Mouse (Mus musculus) adrenal gland, adult 2 months (tissue): ENCODE measurements around the gene Ttc22. TPM values are rescaled to one million over a fixed set of nuclear protein-coding genes. Genes with fewer than 3 reads are reported as not detected.

ENCODE experiments used
- DNase-seq: peaks from one replicate; pipeline ENCODE4 v3.0.0; 2021
- polyA plus RNA-seq: library from polyadenylated mRNA; depleted of rRNA; stranded (reverse); fragments of >200 nt; gene quantifications from 2 replicates; pipeline ENCODE4 v1.2.3, GENCODE M21; 2012
- total RNA-seq, 2 experiments: library from RNA; stranded (reverse); gene quantifications; 2 replicates each; pipeline ENCODE4 v1.2.3; 2021

Gene Ttc22
- total and polyA plus RNA-seq, 3 experiments: 0.12 TPM; not detected in 2

DNA sequence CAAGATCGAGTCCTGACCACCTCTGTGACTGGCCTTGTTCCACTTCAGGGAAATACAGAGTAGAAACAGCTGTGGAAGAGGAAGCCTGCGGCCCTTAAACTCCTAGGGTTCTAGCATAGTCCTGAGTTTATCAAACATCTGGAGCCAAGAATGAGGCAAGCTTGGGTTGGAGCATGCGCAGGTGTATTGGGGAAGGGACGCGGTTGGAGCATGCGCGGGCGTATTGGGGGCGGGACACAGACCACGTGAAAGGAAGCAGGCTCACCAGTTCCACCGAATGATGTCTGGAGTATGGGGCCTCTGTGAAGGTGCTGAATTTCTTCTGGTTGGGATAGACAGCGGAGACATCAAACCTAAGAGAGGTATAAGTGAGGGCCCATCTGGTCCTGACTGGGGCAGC, 6.6 kb upstream of the Ttc22 start:
- DNase-seq: no peak

DNA sequence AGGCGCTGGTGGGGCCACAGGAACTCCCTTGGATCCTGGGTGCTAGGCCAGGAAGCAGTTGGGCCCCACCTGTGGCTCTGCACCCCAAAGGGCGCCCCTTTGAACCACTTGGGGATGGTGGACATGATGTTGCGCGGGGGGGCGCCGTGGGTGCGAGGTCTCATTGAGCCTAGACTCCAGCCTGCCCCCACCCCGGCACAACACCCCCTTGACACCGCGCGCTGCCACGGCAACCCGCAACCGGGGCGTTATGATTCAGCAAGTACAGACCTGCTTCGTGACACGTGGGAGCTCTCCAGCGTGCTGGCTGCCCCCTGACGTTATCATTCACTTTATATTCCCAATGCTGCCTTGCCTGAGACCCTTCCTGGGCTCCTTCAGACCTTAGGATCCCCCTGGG, 5.2 kb upstream of the Ttc22 start, which contains the start of gene Lexm:
Gene Lexm, minus strand, starts transcription at position 186 of the 400 bp plus-strand sequence.
- DNase-seq: peak; percentile 25

DNA sequence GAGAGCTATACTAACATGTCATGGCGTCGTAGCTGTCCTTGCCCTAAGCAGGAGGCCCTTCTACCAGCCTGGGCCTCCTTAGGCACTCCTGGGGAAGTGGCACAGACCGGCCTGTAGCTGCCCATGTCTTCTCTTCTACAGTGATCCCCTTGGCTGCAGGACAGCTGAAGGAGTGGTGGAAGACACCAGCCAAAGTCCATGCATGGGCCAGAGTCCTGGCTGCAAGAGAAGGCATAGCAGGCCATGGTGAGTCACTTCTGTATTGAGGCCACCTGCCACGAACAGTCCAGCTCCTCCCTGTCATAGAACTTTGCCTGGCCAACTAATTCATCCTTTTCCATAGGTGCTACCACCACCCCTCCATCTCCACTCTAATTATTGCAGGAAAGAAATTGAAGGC, 3.3 kb upstream of the Ttc22 start:
- no peak for DNase-seq

DNA sequence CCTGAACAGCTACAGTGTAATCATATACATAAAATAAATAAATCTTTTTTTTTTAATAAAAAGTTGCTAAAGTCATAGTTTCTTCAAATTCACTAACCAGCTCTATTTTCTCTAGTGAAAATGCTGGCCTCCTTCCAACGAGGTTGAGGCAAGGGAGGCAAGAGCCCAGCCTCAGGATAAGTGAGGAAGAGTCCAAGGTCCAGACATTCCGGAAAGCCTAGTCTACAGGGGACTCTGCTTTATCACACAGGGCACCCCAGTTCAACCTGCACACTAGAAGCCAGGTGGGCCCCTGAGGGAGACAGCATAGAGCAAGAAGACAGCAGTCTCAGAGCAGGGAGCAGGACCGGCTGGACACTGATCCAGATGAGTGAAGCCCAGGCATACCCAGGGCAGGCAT, 804 bp upstream of the Ttc22 start:
- no peak for DNase-seq

DNA sequence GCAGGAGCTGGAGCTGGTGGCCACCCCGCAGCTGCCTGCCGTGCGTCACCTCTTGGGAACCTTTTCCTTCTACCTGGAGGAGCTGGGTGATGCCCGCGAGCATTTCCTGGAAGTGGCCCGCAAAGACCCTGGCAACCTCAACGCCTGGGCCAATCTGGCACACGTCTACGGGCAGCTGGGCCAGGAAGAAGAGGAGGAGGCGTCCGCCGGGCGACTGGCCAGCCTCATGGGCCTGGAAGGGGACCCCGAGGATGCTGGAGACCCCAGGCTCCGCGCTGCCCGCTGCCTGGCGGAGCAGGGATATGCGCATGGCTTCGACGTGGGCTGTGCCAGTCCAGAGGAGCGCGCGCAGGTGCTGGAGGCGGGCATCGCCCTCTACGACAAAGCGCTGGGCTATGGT, 480 bp downstream of the Ttc22 start:
- DNase-seq: no peak

DNA sequence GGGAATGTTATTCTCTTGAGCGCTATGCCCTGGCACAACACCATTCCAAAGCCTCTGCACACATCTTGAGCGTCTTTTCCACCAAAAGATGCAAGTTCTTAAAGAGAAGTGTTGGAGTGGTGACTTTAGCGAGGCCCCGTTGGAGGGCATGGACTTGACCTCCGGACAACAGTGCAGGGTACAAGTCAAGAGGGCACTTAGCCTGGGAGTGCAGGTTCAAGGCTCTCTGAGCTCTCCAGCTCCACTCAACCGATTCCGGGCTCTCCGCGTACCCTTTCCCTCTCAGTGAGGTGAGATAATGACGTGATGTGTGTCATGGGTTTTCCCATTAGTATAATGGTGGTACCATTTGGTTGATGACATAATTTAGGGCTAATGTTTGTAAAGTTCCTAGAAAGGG, 2.0 kb downstream of the Ttc22 start:
- no peak for DNase-seq

DNA sequence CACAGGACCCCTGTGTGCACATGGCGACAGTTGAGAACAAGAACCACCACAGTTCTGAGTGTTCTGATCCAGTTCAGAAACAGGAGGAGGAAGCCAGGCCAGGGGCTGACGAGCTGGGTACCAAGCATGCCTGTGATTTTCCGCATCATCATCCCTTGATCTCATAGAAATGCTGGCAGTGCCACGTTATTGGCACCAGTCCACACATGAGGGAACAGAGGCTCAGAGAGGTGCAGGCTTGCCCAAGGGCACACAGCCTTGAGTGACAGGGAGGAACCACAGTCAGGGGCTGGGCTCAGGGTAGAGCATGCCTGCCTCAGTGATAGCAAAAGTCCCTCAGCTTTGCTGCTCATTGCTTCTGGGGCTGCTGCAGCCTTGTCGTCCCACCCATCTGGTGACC, 5.6 kb downstream of the Ttc22 start:
- peak; percentile 37 for DNase-seq

DNA sequence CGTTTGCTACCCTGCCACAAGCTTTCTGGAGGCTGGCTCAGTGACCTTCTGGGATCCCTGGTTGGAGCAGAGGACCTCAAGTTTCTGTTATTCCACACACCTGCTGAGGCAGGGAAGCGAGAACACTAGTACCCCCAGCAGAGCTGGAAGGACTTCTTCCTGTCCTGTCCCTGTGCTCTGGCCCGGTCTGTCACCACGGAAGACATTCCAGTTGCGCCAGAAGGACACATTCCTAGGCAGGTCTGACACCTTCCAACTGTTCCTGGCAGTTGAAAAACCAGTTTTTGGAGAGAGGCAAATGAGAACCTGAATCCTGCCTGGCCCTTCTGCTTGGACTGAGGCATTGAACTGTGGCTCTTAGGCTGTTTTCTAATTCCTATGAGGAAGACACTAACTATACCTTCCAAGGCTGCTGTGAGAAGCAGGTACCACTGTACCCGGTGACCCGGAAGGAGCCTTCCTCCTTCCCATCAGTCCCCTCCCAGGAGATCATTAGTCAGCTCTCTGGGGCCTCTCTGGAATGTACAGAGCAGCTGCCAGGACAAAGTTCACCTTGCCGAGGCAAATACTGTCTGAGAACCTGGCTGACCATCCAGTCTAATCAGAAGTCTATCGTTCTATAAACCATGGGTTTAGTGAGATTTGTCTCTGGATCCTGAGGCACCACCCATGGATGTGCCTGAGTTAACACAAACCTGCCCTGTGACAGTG, 6.6 kb downstream of the Ttc22 start:
- no peak for DNase-seq

DNA sequence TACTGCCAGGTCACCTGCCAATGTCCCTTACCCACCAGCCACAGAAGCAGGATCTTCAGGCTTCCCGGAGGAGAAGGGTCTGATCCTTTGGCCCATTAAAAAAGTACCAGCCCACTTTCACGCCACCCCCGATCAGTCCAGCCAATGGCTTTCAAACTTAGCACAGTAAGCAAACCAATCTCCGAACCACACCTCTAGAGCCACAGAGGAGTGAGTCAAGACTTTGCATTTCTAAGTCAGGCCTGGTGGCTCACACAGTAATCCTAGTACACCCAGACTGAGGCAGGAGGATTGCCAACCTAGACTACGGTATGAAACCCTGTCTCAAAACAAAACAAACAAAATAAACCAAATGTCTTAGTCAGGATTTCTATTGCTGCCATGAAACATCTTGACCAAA, 7.1 kb downstream of the Ttc22 start:
- no peak for DNase-seq

DNA sequence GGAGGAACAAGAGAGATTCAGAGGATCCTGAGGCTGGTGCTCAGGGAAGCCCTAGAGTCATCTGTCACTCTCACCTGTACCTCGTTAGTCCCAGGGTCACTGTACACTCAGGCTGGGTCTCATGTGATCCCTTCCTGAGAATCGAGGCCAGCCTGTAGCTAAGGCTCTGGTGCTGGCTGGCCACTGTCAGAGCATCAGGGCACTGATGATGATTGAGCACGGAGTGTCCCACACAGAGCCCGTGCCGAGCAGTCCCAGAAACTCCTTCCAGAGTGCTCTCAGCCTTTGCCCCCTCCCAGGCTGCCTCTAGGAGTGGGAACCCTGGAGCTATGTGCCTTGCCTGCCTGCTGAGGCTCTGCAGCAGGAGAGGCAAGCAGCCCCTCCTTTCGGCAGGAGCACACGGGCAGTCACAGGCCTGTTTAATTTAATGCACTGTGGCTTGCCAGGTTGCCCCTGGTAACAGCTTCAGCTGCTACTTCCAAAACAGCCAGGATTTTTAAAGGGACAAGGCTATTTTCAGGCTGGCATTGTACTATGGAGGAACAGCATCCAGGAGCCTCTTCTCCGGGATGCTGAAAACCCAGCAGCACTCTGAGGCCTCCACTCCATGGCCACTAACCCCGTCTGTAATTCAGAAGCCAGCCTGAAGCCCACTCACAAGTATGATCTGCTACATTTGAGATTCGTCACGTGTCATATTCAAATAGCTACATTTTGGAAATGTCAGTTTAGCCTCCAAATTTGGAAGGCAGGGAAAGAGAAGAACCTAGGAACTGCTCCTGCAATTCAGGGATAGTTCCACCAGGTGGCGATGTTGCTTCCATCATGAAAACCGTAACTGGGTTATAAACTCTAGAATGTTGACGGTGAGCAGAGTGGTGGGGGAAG, 8.3 kb downstream of the Ttc22 start:
- peak; percentile 33 for DNase-seq

DNA sequence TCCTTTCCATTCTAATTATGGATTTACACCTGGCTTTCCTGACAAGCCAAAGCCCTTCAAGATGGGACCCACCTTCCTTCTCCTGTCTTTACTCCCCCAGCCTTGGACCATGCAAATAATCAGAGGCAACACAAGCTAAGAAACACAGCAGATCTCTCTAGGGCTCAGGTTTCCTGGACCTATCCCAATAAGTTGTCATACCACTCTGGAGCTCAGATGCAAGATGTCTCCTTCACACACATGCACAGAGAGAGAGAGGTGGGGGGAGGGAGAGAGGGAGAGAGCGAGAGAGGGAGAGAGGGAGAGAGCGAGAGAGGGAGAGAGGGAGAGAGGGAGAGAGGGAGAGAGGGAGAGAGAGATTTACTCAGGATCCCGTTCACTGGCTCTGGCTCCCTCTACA, 10.1 kb downstream of the Ttc22 start:
- DNase-seq: no peak

DNA sequence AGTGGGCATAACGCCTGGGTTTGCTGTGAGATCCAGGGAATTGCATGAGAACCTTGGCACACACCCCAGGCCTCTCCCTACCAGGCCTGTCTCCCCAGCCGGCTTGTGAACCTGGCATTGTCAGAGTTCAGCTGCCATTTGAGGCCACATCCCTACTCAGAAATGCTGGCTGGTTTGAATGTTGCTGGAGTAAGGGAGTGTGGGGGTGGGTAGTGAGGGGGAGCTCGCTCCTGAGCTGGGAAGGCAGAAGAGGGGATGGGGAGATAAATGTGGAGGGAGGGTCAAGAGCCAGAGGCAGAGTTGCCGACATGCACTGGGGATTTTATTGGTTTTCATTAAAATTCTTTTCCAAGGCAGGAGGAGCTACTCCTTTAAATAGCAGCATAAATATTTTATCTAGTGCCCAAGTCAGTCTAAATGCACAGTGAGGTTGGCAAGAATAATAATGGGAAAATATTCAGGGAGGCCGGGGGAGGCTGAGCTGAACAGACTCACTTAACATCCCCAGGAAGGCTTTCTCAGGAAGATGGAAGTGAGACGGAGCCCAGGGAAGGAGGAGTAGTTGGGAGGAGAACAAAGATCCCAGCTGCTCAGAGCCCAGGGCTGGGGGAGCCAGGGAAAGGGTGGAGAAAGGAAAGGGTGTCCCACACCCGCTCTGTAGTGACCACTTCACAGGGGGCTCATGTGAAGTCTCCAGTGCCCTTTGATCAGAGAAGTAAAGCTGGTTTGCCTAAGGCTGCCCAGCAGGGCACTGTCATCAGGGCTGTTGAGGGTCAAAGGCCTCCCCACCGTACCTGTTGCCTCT, 11.3 kb downstream of the Ttc22 start:
- DNase-seq: no peak

DNA sequence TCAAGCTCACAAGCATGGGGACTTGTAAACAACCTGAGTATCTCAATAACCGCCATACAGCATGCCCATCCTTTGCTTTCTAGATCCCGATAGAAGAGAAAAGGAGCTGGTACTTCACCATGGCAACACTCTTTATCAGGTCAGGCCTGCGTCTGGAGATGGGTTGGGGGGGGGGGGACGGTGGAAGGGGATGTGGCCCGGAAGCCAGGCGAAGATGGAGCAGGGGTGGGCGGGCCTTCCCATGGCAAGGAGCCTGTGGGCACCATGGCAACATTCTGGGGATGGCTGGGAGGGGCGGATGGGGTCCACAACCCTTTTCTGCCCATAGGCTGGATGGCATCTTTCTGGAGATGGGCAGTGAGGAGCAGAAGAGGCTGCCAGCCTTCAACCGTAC, 11.9 kb downstream of the Ttc22 start:
- DNase-seq: no peak

DNA sequence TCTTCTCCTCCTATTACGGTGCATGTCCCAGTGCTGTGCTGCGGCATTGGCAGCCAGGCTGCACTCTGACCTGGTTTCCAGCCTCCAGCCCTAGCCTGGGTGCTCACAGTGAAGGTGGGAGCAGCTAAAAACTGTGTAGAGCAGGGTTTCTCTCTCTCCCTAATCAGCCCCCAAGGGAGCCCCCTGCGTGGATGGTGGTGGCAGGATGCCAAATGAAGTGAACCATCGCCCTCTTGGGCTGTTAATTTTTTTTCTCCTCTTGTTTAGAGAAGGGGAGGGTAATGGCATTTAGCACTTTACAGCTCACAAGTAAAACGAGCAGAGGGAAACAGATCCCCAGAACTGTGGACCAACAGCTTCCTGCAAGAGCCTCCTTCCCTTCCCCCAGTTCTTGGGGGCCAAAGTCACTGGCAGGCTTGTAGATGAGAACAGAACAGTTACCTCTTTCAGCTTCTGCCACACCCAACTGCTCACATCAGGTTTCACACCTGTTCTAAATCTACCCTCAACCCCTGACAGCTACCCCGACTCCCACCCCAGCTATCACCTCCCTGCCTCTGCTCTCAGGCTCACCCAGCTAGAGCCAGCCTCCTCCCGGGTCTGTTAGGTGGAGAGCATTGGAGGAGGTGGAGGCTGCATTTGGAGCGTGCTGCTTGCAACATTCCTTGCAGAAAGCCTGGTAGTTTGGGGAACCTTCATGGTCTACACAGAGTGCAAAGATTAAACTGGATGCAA, 21.4 kb downstream of the Ttc22 start:
- no peak for DNase-seq

DNA sequence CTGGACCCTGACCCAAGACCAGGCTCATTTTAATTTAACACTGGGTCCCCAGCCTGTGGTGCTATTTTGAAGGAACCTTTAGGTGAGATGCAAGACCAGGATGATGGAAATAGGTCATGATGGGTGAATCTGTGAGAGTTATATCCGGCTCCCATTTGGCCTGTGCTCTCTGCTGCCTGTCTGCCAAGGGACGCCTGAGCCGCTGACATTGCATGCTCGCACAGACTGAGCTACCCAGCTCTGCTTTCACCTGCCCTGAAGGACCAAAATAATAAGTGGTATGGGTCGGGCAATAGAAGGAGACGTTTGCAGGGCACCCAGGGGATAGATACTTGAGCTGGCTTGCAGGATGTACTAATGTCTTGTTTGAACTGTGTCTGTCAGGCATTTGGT, 22.0 kb downstream of the Ttc22 start:
- no peak for DNase-seq

DNA sequence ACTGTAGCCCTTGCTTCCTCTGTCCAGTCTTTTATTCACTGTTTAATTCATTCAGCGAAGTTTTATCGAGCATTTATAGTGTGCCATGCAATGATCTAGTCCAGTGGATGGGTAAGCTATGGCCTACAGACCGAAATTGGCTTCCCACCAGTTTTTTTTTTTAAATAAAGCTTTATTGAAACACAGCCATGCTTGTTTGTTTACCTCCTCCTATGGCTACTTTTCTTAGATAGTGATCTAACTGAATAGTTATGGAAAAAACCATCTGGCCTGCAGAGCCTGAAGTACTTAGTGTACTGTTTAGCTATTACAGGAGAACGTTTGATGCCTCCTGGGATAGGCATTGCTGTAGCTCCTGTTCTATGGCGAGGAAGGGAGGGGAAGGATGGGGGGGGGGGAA, 23.6 kb downstream of the Ttc22 start:
- DNase-seq: no peak

DNA sequence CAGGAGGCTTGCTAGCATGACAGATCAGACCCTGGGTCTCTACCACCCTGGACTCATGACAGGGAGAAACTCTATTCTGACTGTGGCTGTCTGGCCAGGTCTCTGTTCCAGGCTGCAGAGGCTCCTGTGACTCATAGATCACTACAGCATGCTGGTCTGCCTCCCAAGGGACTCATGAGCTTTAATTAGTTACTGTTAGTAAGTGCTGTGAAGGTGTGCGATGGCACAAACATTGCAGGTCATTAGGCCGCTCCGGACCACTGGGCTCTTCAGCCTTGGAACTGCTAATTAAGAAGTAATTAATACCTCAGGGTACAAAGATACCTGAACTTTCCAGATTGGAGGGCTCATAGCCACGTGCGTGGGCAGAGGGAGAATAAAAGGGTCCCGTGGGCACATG, 24.9 kb downstream of the Ttc22 start:
- DNase-seq: no peak

DNA sequence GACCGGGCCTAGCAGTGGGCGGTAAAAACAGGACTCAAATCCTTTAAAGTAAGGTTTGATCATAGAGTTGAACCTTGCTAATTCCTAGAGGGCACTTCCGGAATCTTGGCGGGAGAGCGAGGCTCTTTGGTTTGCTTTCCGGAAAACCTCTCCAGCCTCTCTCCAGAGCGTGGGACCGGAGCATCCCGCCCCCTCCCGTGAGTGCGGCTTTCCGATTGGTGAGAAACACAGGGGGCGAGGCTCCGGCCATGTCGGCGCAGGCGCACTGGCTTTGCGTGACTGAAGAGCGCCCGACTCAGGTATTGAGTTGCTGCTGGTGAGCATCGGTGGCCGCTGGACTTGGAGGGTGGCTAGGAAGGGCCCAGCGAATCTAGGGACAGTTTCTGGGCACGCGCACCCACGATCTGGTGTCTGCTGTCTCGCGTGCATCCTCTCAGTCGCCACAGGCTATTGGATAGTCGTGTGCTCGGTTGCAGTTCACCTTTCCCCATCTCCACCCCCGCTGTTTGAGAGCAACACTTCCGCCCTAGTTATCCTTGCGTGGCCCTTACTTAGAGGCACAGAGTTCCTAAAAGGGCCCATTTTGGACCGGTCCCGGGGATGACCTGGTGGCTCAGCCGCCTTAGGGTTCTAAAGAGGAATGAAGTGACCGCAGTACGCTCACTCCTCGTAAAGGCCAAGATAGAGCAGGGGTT, 28.7 kb downstream of the Ttc22 start, which contains the start of gene Pars2:
Gene Pars2, plus strand, starts transcription at position 237 of the 695 bp plus-strand sequence.
- peak; percentile 98 for DNase-seq

DNA sequence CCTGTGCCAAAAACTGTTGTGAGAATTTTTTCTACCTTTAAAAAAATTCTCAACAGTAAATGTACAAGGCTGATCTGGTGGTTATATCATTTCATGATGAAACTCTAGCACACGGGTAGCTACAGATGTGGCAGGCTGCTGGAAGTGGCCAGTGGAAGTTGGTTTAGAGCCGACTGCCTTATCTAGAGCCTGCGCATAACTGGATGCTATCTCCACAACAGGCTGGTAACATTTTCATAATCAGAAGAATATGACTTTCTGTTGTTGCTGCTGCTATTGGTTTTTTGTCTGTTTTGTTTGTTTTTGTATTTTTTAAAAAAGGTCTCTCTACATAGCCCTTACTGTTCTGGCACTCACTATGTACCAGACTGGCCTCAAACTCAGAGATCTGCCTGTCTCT, 30.3 kb downstream of the Ttc22 start:
- DNase-seq: no peak

DNA sequence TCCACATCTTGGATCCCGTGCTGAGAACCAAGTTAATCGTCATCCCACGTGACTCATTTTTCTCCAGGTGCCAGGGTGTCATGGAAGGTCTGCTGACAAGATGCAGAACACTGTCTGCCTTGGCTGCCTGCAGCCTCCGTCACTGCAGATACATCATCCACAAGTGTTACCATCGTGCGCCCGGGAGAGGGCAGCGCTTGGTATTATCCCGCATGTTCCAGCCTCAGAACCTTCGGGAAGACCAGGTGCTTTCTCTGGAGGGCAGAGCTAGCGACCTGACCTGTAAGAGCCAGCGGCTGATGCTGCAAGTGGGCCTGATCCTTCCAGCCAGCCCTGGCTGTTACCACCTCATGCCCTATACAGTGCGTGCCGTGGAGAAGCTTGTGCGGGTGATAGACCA, 30.8 kb downstream of the Ttc22 start:
- no peak for DNase-seq

DNA sequence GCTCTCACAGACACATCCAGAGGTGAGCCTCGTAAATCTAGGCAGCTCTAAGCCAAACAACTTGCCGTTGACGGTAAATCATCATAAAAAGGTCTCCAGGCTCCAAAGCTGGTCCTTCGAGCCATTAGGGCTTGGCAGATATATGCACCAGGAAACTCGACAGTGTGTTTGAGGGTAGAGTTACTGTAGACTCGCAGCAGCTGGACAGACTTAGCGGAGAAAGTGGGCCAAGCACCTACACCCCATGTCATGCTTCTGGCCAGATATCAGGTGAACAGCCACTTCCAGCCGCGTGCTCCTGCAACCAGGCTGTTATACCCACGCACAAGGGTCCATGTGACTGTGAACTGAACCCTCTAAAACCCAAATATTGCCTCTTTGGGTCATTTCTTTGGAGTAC, 33.4 kb downstream of the Ttc22 start:
- no peak for DNase-seq
